Mouse (Mus musculus): ENCODE data around the gene Rilpl1.
"Not testable (repeated sequence)": the region's sequence is repeated elsewhere in the genome, so short reads cannot be mapped to it uniquely, and the experiment has no call there.

Gene Rilpl1

DNA sequence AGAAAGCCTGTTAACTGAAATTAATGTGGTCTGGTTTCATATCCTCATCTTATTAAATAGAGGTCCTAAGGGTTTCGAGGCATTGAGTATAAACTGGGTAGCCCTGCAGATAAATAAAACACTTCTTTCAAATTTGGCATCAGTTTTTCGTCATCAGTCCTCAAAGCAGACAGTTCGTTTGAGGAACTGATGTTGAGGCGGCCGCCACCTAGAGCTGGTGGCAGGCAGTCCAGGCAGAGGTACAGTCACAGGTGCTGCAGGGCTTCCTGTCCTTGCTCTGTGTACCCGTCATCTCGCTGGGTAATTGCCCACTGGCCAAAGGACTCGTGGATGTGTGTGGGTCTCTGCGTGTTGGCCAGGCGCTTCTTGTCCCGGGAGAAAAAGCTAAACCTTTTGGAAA, 37.7 kb downstream of the Rilpl1 start:
- ATAC-seq (ENCODE audit: low TSS enrichment): no peak

DNA sequence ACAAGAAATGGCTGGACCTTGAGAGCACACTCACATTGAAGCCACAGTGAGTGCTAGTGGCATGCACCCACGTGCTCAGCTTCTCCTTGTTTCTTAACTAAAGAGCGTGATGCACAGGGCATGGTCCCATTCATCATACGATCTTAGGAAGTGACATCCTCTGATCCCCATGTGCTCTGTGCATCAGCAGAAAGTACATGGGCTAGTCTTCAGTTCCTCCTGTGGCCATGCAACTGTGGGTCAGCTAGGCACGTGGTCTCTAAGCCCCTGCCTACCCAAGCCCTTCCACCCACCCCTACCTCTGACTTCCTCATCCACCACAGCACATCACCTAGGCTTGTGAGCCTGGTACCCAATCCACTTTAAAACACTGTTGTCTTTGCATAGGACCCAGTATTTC, 38.6 kb downstream of the Rilpl1 start:
- ATAC-seq (ENCODE audit: low TSS enrichment): no peak

DNA sequence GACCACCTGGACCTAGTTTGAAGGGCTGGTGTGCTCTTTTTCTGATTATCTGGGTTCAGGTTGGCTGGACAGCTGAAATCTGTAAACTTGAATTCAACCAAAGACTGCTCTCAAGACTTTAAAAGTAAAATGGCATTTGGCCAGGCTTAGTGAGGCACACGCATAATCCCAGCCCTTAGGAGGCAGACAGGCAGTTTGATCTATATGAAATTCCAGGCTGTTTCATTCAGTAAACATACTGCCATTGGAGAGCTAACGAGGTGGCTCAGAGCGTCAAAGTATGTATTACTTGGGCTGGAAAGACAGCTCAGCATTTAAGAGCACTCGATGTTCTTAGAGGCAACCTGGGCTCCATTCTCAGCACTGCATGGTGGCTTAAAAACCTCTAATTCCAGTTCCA, 39.5 kb downstream of the Rilpl1 start:
- ATAC-seq (ENCODE audit: low TSS enrichment): no peak

DNA sequence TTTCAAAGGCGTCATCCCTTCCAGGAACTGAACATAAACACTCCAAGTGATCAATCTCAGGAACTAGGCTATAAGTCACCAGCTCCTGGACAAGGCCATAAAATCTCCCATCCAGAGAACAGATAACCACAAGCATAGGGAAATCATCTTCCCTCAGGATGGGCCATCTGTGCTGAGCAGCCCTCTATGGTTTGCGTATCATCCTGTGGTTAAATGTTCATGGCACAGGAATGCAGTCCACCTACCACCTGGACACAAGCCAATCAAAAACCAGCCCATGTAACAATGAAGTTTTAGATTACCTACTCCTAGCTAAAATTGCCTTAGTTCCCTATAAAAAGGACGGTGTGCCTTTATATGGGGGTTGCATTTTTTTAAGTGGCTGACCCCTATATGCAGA, 42.3 kb downstream of the Rilpl1 start:
- no peak for ATAC-seq (ENCODE audit: low TSS enrichment)

DNA sequence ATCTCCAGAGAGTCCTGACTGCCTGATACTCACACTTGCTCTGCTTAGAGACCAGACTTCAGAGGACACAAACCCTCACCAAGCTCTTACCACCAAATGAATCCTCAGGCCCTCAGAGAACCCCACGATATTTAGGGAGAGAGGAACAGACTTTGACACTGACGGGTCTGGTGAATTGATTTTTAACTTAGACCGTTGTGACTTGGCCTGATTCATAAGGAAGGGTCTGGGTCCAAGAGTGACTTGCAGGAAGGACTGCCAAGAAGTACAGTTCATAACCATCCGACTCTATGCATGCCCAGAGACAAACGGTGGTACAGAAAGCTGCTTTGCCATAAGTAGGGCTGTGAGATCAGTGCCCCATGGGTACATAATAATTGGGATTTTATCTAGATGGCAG, 45.5 kb downstream of the Rilpl1 start:
- ATAC-seq (ENCODE audit: low TSS enrichment): no peak

DNA sequence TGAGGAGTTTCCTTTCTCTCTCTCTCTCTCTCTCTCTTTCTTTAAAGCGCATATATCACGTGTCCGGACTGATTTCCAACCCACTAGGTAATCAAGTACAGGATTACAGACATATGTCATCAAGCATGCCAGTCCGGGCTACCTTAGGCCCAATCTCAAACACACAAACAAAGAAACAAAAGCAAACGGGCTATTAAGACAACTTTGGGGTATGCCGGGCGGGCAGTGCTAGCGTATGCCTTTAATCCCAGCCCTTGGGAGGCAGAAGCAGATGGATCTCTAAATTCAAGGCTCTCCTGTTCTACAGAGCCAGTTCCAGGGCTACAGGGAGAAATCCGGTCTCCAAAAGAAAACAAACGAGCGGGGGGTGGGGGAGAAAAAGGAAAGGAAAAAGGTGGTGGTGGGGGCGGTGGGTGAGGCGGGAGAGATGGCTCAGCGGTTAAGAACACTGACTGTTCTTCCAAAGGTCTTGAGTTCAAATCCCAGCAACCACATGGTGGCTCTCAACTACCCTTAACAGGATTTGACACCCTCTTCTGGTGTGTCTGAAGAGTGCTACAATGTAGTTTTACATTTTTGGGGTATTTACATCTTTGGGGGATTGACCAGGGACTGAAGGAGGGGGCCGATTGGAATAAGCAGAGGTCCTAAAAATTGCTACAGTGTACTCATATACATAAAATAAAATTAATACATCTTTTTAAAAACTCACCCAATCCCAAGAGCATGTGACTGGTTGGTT, 47.4 kb downstream of the Rilpl1 start:
- ATAC-seq (ENCODE audit: low TSS enrichment): no peak; the same call in 1 of the 2 replicates

DNA sequence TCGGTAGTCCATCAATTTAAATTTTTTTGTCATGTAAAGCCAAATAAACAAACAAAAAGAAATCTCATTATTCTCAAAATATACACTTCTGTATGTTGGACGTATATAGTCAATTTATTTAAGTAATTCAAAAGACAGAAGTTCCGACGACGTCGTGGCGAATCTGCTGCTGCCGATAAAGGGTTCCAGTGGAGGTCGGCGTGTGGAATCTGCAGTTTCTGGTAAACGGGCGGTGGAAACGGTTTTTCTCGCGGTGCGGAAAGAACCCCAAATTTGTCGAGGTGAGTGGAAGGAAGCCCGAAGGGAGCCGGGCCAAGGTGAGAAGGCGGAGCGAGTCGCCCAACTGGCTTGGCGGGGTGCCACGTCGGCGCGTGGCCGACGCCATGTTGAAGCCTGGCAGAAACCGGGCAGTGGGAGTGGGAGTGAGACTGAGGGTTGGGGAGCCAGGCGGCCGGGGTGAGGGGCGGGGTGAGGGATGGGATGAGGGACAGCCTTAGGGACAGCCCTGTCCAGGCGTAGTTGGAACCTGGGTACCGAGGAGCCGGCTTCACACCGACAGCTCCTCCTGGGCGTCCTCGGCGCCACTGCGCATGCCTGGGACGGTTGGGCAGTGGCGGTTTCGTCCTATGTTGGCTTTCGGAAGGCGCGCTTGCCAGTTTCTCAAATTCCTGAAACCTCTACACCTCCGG, 48.1 kb downstream of the Rilpl1 start, which contains the start of gene Snrnp35:
Snrnp35 (plus strand) TSS at position 169 of the 689 bp plus-strand sequence.
- peak; percentile 84 for ATAC-seq (ENCODE audit: low TSS enrichment)

DNA sequence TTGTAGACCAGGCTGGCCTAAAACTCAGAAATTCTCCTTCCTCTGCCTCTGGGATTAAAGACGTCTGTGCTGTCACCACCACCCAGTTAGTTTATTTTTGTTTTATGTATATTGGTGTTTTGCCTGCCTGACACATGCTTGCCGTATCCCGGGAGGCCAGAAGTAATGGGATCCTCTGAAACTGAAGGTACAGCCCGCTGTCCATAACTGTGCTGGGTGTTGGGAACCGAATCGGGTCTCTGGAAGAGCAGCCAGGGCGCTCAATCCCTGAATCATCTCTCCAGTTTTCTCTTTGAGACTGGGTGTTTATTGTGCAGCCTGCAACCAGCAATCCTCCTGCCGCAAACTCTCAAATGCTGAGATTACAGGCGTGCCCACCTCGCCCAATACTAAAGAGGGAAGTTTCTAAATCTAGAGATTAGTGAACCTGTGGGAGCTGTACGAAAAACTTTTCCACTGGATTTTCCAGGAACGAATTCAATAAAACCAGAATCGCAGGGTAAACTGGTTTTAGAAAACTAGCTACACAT, 48.7 kb downstream of the Rilpl1 start:
- no peak for ATAC-seq (ENCODE audit: low TSS enrichment)

DNA sequence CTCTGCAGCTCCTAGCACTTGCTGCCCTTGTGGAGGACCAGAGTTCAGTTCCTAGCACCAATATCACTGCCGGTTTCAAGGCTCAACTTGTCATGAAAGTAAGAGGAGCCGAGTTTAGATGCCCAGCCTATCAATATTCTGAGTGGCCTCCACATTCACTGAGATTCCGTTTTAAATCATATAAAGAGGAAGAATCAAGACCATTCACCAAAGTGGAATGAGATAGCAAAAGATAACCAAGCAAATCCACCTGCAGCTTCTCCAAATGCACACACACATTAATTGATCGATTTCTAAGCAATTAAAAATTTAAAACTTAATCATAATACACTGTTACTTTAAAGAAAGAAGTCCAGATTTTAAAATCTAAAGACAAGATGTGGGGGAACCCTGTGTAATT, 49.5 kb downstream of the Rilpl1 start:
- ATAC-seq (ENCODE audit: low TSS enrichment): no peak

DNA sequence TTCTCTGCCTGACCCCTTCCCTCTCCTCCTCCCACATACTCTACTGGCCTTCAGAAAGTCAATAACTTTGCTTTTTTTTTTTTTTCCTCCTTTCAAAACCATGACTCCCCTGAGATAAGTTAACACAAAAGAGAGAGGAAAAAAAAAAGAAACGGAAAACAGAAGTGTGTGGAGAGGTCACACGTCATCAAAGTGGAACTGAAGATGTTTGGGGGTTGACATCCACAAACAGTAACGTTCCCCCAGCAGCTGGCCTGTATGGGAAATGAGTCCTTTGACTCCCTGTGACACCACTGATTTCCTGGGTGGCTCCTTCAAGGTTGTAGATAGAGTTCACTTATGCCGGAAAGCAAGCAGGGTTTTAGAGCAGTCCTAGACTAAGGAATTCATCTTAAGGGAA, 51.1 kb downstream of the Rilpl1 start:
- ATAC-seq (ENCODE audit: low TSS enrichment): no peak

DNA sequence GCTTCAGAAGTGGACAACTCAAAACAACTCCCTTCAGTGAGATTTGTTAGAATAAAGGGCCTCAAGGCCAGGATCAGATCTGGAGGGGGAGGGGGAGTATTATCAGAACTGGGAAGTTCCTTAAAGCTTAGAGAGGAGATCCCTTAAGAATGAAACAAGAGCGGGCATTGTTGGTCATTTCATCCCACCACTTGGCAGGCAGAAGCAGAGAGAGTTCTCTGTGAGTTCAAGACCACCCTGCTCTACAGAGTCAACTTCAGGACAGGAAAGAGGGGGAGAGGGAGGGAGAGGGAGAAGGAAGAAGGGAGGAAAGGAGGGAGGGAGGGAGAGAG, 52.4 kb downstream of the Rilpl1 start:
- ATAC-seq (ENCODE audit: low TSS enrichment): no peak

DNA sequence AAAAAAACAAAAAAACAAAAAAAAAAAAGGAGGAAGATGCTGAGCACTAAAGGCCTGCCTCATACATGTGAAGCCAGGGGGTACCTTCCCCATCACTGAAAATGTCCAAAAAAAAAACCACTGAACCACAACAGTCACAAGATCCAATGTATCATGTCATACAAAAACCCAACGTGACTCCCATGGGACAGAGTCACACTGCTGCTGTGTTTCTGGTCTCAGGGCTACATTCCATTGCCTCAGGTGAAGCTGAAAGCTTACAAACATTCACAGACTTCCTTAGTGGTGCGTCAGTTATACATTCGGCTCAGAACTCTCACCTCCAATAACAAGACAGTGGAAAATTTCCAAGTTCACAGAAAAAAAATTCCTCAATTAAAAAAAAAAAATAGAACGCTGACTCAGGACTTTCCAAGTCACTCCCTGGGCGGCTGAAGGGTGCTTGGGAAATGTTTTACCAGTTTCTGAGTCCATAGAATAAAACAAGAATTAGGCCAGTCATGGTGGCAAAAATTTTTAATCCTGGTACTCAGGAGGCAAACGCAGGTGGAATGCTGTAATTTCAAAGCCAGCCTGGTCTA, 60.5 kb downstream of the Rilpl1 start:
- no peak for ATAC-seq (ENCODE audit: low TSS enrichment)

DNA sequence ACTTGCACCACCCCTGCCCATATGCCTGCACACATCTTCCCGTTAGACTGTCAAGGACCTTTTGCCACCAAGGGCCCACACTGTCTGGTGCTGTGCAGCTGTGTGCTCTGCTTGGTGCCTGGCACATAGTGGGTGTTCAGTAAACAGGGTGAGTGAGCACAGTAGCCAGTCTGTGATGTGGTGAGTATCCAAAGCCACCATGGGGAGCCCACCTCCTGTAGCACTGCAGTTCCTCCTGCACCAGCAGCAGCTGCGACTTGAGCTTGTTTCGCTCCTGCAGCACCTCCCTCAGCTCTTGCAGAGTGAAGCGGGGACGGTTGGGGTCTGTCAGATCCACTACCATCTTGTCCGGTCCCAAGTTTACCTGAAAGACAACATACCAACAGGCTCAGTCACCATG, 61.7 kb downstream of the Rilpl1 start:
- no peak for ATAC-seq (ENCODE audit: low TSS enrichment)

DNA sequence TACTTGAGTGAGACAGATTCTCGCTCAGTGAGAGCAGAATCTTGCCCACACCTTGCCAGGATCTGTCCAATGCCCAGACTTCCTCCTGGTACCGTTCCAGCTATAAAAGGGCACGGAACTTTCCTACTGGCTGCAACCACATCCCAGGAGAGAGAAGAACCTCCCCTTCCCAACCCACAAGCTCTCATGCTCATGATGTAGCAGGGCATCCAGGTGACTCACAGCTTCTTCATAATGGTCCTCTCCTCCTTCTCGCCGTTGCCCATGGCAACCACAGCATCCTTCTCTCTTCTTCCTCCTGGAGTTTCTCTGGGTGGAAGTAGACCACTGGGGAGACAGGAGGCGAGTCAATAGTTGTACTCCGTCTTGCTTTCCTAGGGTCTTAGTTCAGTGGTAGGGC, 62.8 kb downstream of the Rilpl1 start:
- ATAC-seq (ENCODE audit: low TSS enrichment): peak; percentile 76

DNA sequence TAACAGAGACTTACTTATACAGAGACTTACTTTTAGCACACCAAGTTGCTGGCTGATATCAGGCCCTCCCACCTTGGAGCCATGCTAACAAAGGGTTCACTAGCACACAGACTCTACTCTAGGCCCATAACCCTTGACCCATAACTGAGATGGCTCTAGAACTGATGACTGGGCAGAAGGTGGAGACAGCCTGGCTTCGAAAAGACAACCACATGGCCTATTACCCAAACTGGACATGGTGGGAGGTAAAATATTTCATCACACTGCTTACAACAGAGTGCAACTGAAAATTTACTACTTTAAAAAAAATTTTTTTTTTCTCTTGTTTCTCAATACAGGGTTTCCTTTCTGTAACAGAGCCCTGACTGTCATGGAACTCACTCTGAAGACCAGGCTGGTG, 63.4 kb downstream of the Rilpl1 start:
- no peak for ATAC-seq (ENCODE audit: low TSS enrichment)

DNA sequence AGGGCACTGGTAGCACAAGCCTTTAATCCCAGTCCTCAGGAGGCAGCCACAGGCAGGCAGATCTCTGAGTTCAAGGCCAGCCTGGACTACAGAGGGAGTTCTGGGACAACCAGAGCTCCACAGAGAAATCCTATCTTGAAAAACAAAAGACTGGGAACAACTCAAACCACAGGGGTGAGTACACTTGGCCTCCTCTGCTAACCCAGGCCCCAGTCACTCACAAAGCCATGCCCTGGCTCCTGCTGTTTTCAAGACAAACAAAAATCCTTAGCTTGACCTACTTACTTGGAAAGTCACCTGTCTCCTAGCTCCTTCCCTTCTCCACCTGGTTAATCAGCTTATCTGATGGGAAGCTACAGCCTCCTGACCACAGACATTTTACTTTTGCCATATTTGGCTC, 66.3 kb downstream of the Rilpl1 start:
- ATAC-seq (ENCODE audit: low TSS enrichment): no peak

DNA sequence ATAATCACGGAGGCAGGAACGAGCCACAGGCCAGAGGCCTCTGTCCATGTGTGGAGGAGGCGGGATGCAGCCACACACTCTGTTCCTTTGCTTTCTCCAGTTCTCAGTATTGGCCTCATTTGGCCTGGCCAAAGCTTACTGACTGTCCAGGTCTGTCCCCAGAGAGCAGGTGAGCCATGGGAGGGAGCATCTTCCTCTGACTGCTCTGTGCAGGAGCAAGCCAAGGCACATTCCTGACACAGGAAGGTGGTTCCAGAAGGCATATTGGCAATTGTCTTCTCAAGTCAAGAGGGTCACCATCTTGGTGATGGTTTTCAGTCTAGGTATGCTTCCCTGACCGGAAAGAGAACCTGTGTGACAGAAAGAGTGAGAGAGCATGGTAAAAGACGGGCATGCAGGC, 67.7 kb downstream of the Rilpl1 start:
- ATAC-seq (ENCODE audit: low TSS enrichment): no peak

DNA sequence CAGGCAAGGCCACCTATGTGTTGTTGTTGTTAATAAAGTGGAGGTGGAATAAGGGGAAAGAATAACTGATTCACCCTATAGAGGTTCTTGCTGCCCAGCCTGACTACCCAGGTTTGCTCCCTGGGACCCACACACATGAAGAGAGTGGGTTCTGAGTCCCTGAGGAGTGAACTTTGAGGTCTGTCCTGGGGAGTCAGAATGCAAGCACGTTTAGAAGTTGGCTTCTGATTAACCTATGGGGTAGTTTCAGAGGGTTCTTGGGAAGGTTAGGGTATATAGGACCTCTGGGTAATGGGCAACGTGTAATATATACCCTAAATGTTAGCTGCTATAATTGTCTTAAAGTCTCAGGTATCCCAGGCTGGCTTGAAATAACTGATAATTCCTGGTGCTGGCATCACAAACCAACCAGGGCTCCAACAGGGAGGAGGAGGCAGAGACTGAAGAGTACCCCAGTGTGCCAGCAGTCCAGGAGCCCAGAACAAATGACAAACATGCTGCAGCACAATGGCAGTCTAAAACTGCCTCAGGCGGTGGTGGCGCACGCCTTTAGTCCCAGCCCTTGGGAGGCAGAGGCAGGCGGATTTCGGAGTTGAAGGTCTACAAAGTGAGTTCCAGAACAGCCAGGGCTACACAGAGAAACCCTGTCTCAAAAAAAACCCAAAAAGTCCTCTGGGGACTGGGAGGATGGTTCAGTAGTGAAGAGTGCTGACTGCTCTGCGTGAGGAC, 68.7 kb downstream of the Rilpl1 start:
- ATAC-seq (ENCODE audit: low TSS enrichment): no peak

DNA sequence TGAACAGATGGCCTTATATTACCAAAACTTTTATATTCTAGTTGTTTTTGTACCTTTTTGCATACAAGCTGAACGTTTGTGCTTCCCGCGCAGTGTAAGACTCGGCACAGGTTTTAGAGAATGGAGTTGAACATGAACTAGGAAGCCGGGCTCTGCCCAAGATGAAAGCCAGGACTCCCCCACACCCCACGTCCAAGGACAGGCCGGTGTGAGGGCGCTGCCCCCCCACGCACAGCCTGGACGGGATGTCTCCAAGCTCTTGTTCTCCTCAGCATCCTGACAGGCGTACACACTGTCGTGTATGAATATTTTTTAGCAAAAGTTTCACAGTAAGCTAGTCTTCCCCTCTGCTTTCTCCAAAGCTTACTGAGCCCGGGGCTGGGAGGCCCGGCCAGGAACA, 70.3 kb downstream of the Rilpl1 start:
- ATAC-seq (ENCODE audit: low TSS enrichment): not testable (repeated sequence)

DNA sequence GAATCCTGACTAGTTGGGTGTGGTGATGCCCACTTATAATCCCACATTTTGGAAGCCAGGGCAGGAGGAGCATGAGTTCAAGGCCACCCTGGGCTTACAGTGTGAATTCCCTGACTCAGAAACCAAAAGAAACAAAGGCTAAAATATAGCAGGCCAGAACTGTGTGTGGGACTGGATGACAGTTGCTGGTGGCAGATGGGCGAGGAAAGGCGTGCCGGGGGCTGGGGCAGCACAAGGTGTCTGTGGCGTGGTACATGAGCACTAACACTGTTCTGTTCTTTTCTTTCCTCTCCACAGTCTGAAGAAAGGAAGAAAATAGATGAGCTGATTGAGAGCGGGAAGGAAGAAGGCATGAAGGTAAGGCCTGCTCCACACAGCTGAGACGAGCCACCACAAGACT, 74.4 kb downstream of the Rilpl1 start:
- ATAC-seq (ENCODE audit: low TSS enrichment): no peak

DNA sequence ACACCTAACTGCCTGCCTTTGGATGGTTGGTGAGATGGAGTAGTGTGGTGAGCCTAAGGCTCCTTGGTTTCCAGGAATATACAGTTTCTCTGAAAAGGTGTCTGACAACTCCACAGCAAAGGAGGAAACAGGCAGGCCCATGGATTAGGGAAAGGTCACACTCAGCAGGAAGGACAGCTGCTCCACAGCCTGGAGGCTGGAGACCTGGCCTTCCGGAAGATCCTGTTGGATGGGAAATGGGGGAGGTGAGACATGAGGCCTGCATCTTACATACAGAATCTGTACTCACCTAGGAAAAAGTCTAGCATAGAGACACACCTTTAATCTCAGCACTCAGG, 77.1 kb downstream of the Rilpl1 start:
- no peak for ATAC-seq (ENCODE audit: low TSS enrichment)

DNA sequence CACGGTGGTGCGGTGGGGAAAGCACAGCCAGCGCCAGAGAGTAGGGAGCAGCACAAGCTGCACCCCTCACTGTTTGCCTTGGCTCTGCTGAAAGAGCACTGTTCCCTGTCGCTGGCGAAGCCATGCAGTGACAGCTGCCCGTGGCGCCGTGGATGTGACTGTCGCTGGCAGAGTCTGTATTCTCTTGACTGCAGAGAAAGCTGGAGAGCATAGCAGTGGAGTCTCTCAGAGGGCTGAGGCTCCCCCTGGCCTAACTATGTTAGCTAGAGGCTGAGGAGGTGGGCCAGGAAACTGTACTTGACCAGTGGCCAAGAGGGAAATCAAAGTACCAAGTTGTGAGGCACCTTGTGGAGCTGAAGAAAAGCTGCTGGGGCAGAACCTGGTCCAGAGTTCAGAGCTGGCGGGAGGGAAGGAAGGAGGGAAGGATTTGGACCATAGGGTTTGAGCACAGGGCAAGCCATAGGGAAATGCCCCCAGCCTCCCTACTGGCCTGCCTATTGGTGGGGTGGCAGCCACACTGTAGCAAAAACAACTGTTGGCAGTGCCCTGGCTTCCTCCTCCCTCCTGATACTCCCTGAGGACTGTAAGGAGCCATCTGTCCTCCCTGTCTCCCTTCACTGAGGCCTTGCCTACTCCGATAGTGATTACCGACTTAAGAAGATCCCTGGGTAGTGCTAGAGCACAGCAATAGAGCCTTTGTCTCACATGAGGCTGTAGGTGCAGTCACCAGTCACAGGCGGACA, 77.7 kb downstream of the Rilpl1 start:
- peak; percentile 68 for ATAC-seq (ENCODE audit: low TSS enrichment)

All from frontal cortex, adult (tissue).